Mouse (Mus musculus) olfactory bulb, adult 2 months (tissue): Measurements from ENCODE around the gene Specc1l.
"Not testable (repeated sequence)": the region's sequence is repeated elsewhere in the genome, so short reads cannot be mapped to it uniquely, and the experiment has no call there.

Experiments
- CTCF ChIP-seq: fragments of 200-500 bp; IDR thresholded peaks from 2 replicates; pipeline ENCODE4 v1.5.1; 2012; ENCODE audit warnings: low read depth, mild to moderate bottlenecking, low read length, moderate library complexity; ENCODE audit not compliant: insufficient read depth
- POLR2A ChIP-seq: fragments of 200-500 bp; IDR thresholded peaks from 2 replicates; pipeline ENCODE4 v1.6.1; 2012; ENCODE audit warnings: mild to moderate bottlenecking, low read depth, low read length, moderate library complexity; ENCODE audit not compliant: insufficient read depth

DNA sequence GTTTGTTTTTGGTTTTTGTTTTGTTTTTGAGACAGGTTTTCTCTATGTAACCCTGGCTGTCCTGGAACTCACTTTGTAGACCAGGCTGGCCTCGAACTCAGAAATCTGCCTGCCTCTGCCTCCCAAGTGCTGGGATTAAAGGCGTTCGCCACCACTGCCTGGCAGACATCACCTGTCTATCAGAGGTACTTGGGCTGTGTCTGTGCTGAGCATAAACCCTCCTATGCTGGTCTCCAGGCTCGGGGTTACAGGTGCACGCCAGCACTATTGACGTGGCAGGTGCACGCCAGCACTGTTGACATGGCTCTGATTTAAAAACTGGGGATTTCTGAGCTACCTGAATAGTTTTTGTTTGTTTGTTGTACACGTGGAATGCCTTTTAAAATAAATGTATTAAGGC, 80.3 kb downstream of the Specc1l start:
- TF ChIP-seq CTCF, POLR2A: not testable (repeated sequence)
